Mouse (Mus musculus): ENCODE results near the gene Gm10309.

GRCm38 (mm10) chr17:86525075-86525474, 20.0 kb upstream of the Gm10309 start:
- TF ChIP-seq CTCF (IDR thresholded peaks at IDR 0.05; ENCODE audit: control insufficient read depth, insufficient read depth, low read length) = no peak
- TF ChIP-seq POLR2A (IDR thresholded peaks at IDR 0.05; ENCODE audit: borderline replicate concordance, control insufficient read depth, low read depth, low read length) = no peak

Measured in bone marrow, adult 2 months (tissue).